Mouse (Mus musculus): ENCODE measurements around the gene BC024978. TPM values are rescaled to one million over a fixed set of nuclear protein-coding genes. Genes with fewer than 3 reads are reported as not detected.

BC024978 gene
- total and polyA plus RNA-seq, 3 experiments, result 11.3 to 14.2 (median 14.2) TPM

DNA sequence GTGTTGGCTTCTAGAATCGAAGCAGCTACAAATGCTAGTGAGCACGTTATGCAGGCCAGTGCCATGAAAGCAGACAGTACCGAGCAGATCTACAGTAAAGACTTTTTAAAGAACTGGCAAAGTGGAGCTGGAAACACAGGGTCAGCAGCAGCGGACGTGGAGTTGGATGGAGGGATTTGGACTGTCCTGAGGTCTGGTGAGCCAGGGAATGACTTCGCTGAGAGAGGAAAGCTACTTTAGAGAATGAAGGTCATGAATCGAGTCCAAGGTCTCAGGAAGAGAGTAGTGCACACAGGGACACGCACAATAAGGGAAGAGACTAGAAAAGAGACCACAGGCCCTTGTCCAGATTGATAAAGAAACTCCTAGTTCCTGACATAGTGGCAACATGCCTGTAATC, 2.1 kb downstream of the BC024978 start:
- 60% methylated on average over 8 of the region's 8 CpGs for WGBS
- no peaks in the 10 kb centered on the region for H3K27me3 ChIP-seq (ENCODE audit: control insufficient read depth, insufficient read depth, low read length)
- H3K9ac ChIP-seq (ENCODE audit: low read depth, low read length), result no peak overlapping the region
- TF ChIP-seq CTCF (IDR thresholded peaks at IDR 0.05) (no peak), POLR2A (IDR thresholded peaks at IDR 0.05; ENCODE audit: insufficient read depth, low read depth, low read length) (no peak), EP300 (IDR thresholded peaks at IDR 0.05; ENCODE audit: insufficient read depth, low read depth, low read length) (no peak)
- H3K4me1 ChIP-seq (ENCODE audit: control insufficient read depth, insufficient read depth, low read length), result peaks cover 7% of the 10 kb centered on the region
- H3K36me3 ChIP-seq (ENCODE audit: control insufficient read depth, insufficient read depth, low read length), result peaks cover 4% of the 10 kb centered on the region; the same call in 1 of the 2 replicates
- intact Hi-C loops (cut with DNase I), result no loop called here
- H3K4me3 ChIP-seq, result no peak overlapping the region
- peaks cover 2% of the 10 kb centered on the region; the same call in 1 of the 2 replicates for H3K79me2 ChIP-seq (replicated peaks; ENCODE audit: control insufficient read depth, insufficient read depth, low read length)
- DNase-seq, result no peak
- peak overlapping the region; percentile 65 for H3K27ac ChIP-seq

DNA sequence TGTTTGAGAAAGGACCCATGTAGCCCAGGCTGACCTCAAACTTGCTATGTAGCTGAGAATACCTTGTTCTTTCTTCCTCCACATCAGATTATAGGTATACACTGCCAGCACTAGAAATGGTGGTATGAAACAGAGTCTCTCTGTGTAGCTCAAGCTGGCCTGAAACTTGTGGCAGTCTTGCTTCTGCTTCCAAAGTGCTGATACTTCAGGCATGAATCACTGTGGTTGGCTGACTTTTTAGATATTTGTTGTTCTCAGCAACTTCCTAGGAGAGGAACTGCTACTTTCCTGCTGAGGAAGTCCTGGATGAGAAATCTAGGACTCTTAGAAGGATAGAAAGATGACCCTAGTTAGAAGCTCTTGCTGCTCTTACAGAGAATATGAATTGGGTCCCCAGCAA, 2.8 kb downstream of the BC024978 start:
- H3K36me3 ChIP-seq (ENCODE audit: control insufficient read depth, insufficient read depth, low read length), result peaks cover 4% of the 10 kb centered on the region; the same call in 1 of the 2 replicates
- TF ChIP-seq EP300 (IDR thresholded peaks at IDR 0.05; ENCODE audit: insufficient read depth, low read depth, low read length), result no peak
- TF ChIP-seq POLR2A (IDR thresholded peaks at IDR 0.05; ENCODE audit: insufficient read depth, low read depth, low read length), result no peak
- no peak for TF ChIP-seq CTCF (IDR thresholded peaks at IDR 0.05)
- no peaks in the 10 kb centered on the region for H3K27me3 ChIP-seq (ENCODE audit: control insufficient read depth, insufficient read depth, low read length)
- intact Hi-C loops (cut with DNase I), result no loop called here
- no peak overlapping the region for H3K9ac ChIP-seq (ENCODE audit: low read depth, low read length)
- H3K79me2 ChIP-seq (replicated peaks; ENCODE audit: control insufficient read depth, insufficient read depth, low read length), result peaks cover 2% of the 10 kb centered on the region; the same call in 1 of the 2 replicates
- H3K27ac ChIP-seq, result no peak overlapping the region
- H3K4me1 ChIP-seq (ENCODE audit: control insufficient read depth, insufficient read depth, low read length), result peaks cover 7% of the 10 kb centered on the region
- no peak for DNase-seq
- no peak overlapping the region for H3K4me3 ChIP-seq

DNA sequence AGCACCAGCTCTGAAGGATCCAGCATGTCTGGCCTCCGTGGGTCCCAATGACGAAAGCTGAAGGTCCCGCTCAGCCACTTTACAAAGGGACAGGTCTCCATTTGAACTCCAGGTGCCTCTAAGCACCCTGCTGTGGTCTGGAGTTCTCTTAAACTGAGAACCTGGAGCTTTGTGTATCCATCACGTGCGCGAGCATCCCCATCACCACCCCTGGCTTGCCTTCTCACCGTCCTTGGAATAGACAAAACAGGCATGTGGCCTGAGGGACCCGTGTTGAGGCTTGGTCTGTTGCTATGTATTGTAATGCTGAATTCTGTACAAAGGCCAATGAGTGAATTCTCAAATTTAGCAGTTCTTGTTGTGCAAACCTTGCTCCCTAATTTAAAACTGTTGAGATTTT, 3.2 kb downstream of the BC024978 start:
- no peak for DNase-seq
- H3K27me3 ChIP-seq (ENCODE audit: control insufficient read depth, insufficient read depth, low read length), result no peaks in the 10 kb centered on the region
- no peak overlapping the region for H3K4me3 ChIP-seq
- intact Hi-C loops (cut with DNase I), result no loop called here
- 91% methylated on average over 8 of the region's 8 CpGs for WGBS
- H3K9ac ChIP-seq (ENCODE audit: low read depth, low read length), result no peak overlapping the region
- H3K4me1 ChIP-seq (ENCODE audit: control insufficient read depth, insufficient read depth, low read length), result peaks cover 7% of the 10 kb centered on the region
- peaks cover 4% of the 10 kb centered on the region; the same call in 1 of the 2 replicates for H3K36me3 ChIP-seq (ENCODE audit: control insufficient read depth, insufficient read depth, low read length)
- no peak overlapping the region for H3K27ac ChIP-seq
- no peaks in the 10 kb centered on the region for H3K79me2 ChIP-seq (replicated peaks; ENCODE audit: control insufficient read depth, insufficient read depth, low read length)
- TF ChIP-seq EP300 (IDR thresholded peaks at IDR 0.05; ENCODE audit: insufficient read depth, low read depth, low read length) (no peak), POLR2A (IDR thresholded peaks at IDR 0.05; ENCODE audit: insufficient read depth, low read depth, low read length) (no peak), CTCF (IDR thresholded peaks at IDR 0.05) (no peak)

DNA sequence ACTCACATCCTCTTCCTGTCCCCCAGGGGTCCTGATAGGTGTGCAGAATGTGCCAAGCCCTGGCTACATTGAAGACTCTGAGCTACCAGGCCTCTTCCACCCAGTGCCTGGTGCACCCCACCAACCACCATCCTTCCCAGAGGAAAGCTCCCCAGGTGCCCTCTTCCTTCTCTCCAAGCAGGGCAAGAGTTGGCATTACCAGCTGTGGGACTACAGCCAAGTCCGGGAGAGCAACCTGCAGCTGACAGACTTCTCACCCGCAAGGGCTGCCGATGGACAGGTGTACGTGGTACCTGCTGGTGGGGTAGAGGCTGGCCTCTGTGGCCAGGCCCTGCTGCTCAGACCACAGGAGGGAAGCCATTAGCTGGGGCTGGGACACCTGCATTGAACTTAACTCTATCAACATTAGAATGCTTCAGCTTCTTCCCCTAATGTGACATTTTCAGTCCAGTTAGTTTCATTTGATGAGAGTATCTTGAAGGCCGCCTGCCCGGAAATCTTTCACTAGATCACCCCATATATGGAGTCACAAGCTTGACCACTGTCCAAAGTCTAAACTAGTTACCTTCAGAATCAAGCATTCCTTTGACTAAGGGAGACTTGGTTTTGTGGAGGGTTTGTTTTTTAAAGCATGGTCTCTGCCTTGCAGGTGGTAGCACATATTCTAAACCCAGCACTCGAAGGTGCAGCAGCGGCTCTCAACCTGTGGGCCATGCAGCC, 8.3 kb downstream of the BC024978 start:
- no peak for DNase-seq
- Histone ChIP-seq H3K4me3 (no peak overlapping the region), H3K79me2 (replicated peaks; ENCODE audit: control insufficient read depth, insufficient read depth, low read length) (no peaks in the 10 kb centered on the region), H3K4me1 (ENCODE audit: control insufficient read depth, insufficient read depth, low read length) (no peaks in the 10 kb centered on the region), H3K27ac (no peak overlapping the region), H3K9ac (ENCODE audit: low read depth, low read length) (no peak overlapping the region), H3K27me3 (ENCODE audit: control insufficient read depth, insufficient read depth, low read length) (no peaks in the 10 kb centered on the region), H3K36me3 (ENCODE audit: control insufficient read depth, insufficient read depth, low read length) (no peaks in the 10 kb centered on the region)
- WGBS, result 93% methylated on average over 8 of the region's 8 CpGs
- no peak for TF ChIP-seq POLR2A (IDR thresholded peaks at IDR 0.05; ENCODE audit: insufficient read depth, low read depth, low read length)
- no peak for TF ChIP-seq EP300 (IDR thresholded peaks at IDR 0.05; ENCODE audit: insufficient read depth, low read depth, low read length)
- no peak for TF ChIP-seq CTCF (IDR thresholded peaks at IDR 0.05)
- intact Hi-C loops (cut with DNase I), result no loop called here

- Histone ChIP-seq H3K4me1 (ENCODE audit: control insufficient read depth, insufficient read depth, low read length) (no peaks in the 10 kb centered on the region), H3K4me3 (no peak overlapping the region), H3K9ac (ENCODE audit: low read depth, low read length) (no peak overlapping the region), H3K27ac (no peak overlapping the region), H3K27me3 (ENCODE audit: control insufficient read depth, insufficient read depth, low read length) (no peaks in the 10 kb centered on the region), H3K36me3 (ENCODE audit: control insufficient read depth, insufficient read depth, low read length) (no peaks in the 10 kb centered on the region), H3K79me2 (replicated peaks; ENCODE audit: control insufficient read depth, insufficient read depth, low read length) (no peaks in the 10 kb centered on the region)
- TF ChIP-seq POLR2A (IDR thresholded peaks at IDR 0.05; ENCODE audit: insufficient read depth, low read depth, low read length) (no peak), EP300 (IDR thresholded peaks at IDR 0.05; ENCODE audit: insufficient read depth, low read depth, low read length) (no peak), CTCF (IDR thresholded peaks at IDR 0.05) (no peak)
- 71% methylated on average over 2 of the region's 2 CpGs for WGBS
- intact Hi-C loops (cut with DNase I), result no loop called here
- DNase-seq, result no peak
These were observed 17.0 kb downstream of the BC024978 start for GRCm38 (mm10) chr7:27212626-27213025.

GRCm38 (mm10) chr7:27218586-27218985, 23.0 kb downstream of the BC024978 start:
- 79% methylated on average over 7 of the region's 7 CpGs for WGBS
- Histone ChIP-seq H3K27ac (no peak overlapping the region), H3K9ac (ENCODE audit: low read depth, low read length) (no peak overlapping the region), H3K27me3 (ENCODE audit: control insufficient read depth, insufficient read depth, low read length) (no peaks in the 10 kb centered on the region), H3K36me3 (ENCODE audit: control insufficient read depth, insufficient read depth, low read length) (no peaks in the 10 kb centered on the region), H3K79me2 (replicated peaks; ENCODE audit: control insufficient read depth, insufficient read depth, low read length) (no peaks in the 10 kb centered on the region), H3K4me3 (no peak overlapping the region), H3K4me1 (ENCODE audit: control insufficient read depth, insufficient read depth, low read length) (peaks cover 3% of the 10 kb centered on the region; the same call in 1 of the 2 replicates)
- TF ChIP-seq EP300 (IDR thresholded peaks at IDR 0.05; ENCODE audit: insufficient read depth, low read depth, low read length), result no peak
- no peak for TF ChIP-seq POLR2A (IDR thresholded peaks at IDR 0.05; ENCODE audit: insufficient read depth, low read depth, low read length)
- TF ChIP-seq CTCF (IDR thresholded peaks at IDR 0.05), result no peak
- no peak for DNase-seq
- intact Hi-C loops (cut with DNase I), result no loop called here
